Mouse (Mus musculus) heart, adult 8-10 months (tissue): ENCODE measurements around the gene Tnfsfm13. TPM values are rescaled to one million over a fixed set of nuclear protein-coding genes. Genes with fewer than 3 reads are reported as not detected.
A peak's percentile ranks its signal among the peaks of the same experiment; 100 is the strongest.

ENCODE experiments used
- DNase-seq: peaks from one replicate; pipeline ENCODE4 v3.0.0; 2022; ENCODE audit warnings: low spot score
- total RNA-seq, 4 experiments: library from RNA; stranded (reverse); gene quantifications; 2 replicates each; pipeline ENCODE4 v1.2.4; 2022

Tnfsfm13 gene
- total RNA-seq, 4 experiments from 2014 or later = 1.4 to 4.2 (median 3.1) TPM

GRCm38 (mm10) chr11:69681314-69682208 is 14.3 kb downstream of the Tnfsfm13 start, which contains the start of gene Senp3:
Gene Senp3, minus strand, starts transcription at chr11:69682084.
- peak; percentile 94 for DNase-seq

GRCm38 (mm10) chr11:69680136-69680855 is 15.6 kb downstream of the Tnfsfm13 start:
- DNase-seq = no peak

- DNase-seq = no peak
These were observed 16.8 kb downstream of the Tnfsfm13 start for GRCm38 (mm10) chr11:69679144-69679543.

- DNase-seq = peak; percentile 100
These were observed 23.6 kb downstream of the Tnfsfm13 start, which contains the start of gene Eif4a1 for GRCm38 (mm10) chr11:69672211-69672706. Gene Eif4a1, minus strand, starts transcription at chr11:69672423.

- no peak for DNase-seq
These were observed 24.2 kb downstream of the Tnfsfm13 start for GRCm38 (mm10) chr11:69671726-69672124.

- peak; percentile 93 for DNase-seq
These were observed 24.8 kb downstream of the Tnfsfm13 start for GRCm38 (mm10) chr11:69670786-69671725.

GRCm38 (mm10) chr11:69666665-69667005 is 29.3 kb downstream of the Tnfsfm13 start:
- DNase-seq = no peak

GRCm38 (mm10) chr11:69665961-69666664 is 29.8 kb downstream of the Tnfsfm13 start, which contains the start of gene Cd68:
Gene Cd68, minus strand, starts transcription at chr11:69666153.
- peak; percentile 67 for DNase-seq

GRCm38 (mm10) chr11:69665457-69665960 is 30.4 kb downstream of the Tnfsfm13 start:
- no peak for DNase-seq

GRCm38 (mm10) chr11:69664841-69665240 is 31.1 kb downstream of the Tnfsfm13 start:
- DNase-seq = no peak

- DNase-seq = no peak
These were observed 32.1 kb downstream of the Tnfsfm13 start for GRCm38 (mm10) chr11:69663795-69664194.

GRCm38 (mm10) chr11:69662967-69663671 is 32.8 kb downstream of the Tnfsfm13 start:
- DNase-seq = no peak

GRCm38 (mm10) chr11:69662213-69662966 is 33.5 kb downstream of the Tnfsfm13 start, which contains the start of gene Mpdu1:
Gene Mpdu1, minus strand, starts transcription at chr11:69662642.
- peak; percentile 94 for DNase-seq

GRCm38 (mm10) chr11:69661221-69661881 is 34.5 kb downstream of the Tnfsfm13 start:
- no peak for DNase-seq

- no peak for DNase-seq
These were observed 38.4 kb downstream of the Tnfsfm13 start for GRCm38 (mm10) chr11:69657462-69657881.

- DNase-seq = no peak
These were observed 39.1 kb downstream of the Tnfsfm13 start for GRCm38 (mm10) chr11:69656617-69657461.

- no peak for DNase-seq
These were observed 39.8 kb downstream of the Tnfsfm13 start for GRCm38 (mm10) chr11:69656065-69656455.
